Mouse (Mus musculus) telencephalon, adult 2 months (tissue): ENCODE data around the gene Gm10401.
"Not testable (repeated sequence)": the region's sequence is repeated elsewhere in the genome, so short reads cannot be mapped to it uniquely, and the experiment has no call there.

Experiments used
- DNase-seq: peaks from one replicate; pipeline ENCODE4 v3.0.0-alpha.2; 2011; ENCODE audit warnings: low read depth, low spot score

The Gm10401 gene

DNA sequence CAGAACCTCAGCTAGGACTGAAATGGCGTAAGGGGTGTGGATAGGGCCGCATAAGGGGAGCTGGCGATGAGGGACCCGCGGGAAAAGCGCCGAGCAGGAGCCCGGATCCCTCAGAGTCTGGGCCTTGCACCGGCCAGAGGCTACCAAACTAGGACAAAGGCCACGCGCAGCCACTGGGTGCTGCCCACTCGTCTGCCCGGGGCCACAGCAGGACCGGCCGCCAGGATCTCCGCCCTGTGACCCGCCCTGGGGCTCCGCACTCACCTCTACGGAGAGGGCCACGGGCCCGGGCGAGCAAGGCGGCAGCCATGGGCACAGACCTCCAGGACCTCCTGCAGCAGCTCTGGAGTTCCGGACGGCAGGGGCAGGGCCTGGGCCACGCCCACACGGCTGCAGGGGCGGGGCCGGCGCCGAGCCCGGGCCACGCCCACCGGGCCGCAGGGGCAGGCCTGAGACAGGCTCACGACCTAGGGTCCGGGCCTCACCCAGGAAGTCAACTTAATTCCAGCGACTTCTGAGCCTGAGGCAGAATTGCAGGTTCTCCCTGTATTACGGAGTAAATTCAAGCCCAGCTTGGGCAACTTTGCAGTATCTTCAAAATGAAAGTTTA lies 21.0 kb upstream of the Gm10401 start, which contains the start of gene Acads:
Gene Acads, minus strand, starts transcription at position 386 of the 610 bp plus-strand sequence.
- DNase-seq: no peak

DNA sequence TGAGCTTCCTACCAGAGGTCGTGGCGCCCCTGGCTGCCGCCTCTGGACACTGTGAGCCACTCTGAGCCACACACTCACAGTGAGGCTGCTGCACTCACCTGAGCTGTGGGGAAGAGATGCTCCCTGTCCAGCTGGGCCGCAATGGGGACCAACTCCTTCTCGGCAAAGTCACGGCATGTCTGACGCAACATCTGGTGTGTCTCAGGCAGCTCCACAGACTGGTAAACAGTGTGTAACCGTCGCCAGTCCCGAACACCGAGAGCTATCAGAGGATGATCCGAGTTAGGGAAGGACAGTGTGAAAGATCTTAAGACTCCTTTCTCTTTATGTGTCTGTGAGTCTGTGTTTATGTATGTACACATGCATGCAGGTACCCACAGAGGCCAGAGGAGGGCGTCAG lies 19.4 kb upstream of the Gm10401 start:
- no peak for DNase-seq

- DNase-seq: no peak
Measured at GRCm38 (mm10) chr5:115116426-115116825, 18.3 kb upstream of the Gm10401 start.

GRCm38 (mm10) chr5:115114501-115114900 lies 16.4 kb upstream of the Gm10401 start:
- no peak for DNase-seq

- DNase-seq: no peak
Measured at GRCm38 (mm10) chr5:115113244-115113643, 15.1 kb upstream of the Gm10401 start.

- DNase-seq: no peak
Measured at GRCm38 (mm10) chr5:115111156-115111555, 13.1 kb upstream of the Gm10401 start.

GRCm38 (mm10) chr5:115103253-115103652 lies 5.2 kb upstream of the Gm10401 start:
- DNase-seq: not testable (repeated sequence)

- no peak for DNase-seq
Measured at GRCm38 (mm10) chr5:115102231-115102630, 4.1 kb upstream of the Gm10401 start.

DNA sequence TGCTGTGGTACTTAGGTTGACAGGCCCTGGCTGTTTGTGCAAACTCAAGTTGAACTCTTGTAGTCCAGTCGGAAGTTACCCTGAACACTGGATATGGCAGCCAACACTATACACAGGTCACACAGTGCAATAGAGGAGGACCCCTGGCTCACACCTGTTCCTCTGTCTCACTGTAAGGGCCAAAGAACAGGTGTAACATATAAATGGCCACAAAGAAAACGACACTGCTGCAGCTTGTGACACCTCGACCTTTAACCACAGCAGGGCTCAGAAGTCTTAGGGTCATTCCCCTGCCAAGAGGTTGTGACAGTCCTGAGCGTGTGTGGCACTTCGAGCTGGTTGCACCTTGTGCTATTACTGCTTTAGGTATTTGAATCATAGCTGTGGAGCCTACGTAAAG lies 2.4 kb upstream of the Gm10401 start:
- no peak for DNase-seq

GRCm38 (mm10) chr5:115099991-115100390 lies 1.9 kb upstream of the Gm10401 start:
- no peak for DNase-seq

- no peak for DNase-seq
Measured at GRCm38 (mm10) chr5:115099530-115099929, 1.4 kb upstream of the Gm10401 start.

DNA sequence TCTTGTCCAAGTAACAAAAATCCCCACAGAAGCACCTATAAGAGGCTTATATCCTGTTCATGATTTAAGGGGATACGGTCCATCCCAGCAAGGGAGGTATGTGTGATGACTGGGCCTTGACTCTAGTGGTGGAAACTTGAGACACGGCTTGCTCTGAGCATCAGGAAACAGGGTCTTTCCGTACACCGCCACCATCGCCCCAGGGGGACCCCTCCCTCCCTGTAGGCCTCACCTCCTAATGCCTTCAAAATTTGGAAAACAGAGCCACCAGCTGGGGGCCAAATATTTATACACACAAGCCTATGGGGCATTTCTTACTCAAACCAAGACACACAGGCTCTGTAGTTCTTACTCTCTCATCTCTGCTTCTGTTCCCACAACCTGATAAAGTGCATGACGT lies 6.3 kb downstream of the Gm10401 start:
- no peak for DNase-seq

DNA sequence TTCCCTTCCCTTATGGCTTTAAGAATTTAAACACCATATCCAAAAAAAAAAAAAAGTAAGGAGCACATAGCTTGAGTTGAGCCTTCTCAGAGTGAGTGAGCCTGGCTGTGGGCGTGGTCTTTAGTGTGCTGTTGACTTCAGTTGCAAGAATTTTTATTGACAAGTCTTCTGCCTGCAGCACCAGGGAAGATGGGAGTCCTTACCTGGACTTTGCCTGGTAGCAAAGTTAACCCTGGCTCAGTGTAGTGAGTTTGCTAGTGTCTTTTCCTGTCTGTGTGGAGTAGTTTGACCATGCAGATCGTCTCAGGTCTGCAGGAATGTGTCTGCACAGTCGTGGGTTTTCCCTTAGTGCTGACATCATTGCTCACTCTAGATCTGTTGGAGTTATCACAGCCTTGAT lies 7.1 kb downstream of the Gm10401 start:
- no peak for DNase-seq

- DNase-seq: no peak
Measured at GRCm38 (mm10) chr5:115089592-115090268, 8.4 kb downstream of the Gm10401 start.

GRCm38 (mm10) chr5:115085675-115086074 lies 12.4 kb downstream of the Gm10401 start:
- no peak for DNase-seq

DNA sequence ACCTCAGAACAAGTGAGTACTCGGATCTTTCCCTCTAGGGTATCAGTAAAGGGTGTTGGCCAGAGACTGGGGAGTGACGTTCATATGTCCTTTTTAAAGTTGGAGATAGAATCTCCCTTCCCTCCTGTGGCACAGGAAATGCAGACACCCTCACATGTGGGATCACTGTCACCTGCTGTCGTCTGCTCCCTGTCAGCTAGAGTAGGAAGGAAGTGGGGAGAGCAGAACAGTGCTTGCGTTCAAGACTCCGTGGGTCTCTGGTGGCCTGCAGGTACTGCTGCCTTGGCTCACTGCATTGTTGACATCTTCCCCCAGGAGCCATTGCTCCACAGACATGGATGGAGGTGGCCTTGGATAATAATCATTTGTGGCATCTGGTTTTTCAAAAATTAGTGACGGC lies 14.6 kb downstream of the Gm10401 start:
- no peak for DNase-seq

DNA sequence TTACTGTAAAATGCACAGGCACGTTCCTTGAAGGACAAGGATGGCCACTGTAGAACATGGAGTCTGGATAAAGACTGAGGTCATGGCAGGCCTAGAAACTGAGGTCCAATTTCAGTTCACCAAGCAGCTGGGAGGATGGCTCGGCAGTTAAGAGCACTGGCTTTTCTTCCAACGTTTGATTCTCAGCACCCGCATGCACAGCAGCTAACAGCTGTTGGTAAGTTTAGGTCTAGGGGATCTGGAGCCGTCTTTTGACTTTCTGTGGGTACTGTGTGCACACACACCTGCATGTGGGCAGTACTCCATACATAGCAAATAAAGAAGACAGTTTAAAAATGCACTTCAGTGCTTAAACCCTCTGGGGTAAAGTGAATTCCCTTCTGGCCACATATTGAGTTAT lies 16.5 kb downstream of the Gm10401 start:
- DNase-seq: no peak

DNA sequence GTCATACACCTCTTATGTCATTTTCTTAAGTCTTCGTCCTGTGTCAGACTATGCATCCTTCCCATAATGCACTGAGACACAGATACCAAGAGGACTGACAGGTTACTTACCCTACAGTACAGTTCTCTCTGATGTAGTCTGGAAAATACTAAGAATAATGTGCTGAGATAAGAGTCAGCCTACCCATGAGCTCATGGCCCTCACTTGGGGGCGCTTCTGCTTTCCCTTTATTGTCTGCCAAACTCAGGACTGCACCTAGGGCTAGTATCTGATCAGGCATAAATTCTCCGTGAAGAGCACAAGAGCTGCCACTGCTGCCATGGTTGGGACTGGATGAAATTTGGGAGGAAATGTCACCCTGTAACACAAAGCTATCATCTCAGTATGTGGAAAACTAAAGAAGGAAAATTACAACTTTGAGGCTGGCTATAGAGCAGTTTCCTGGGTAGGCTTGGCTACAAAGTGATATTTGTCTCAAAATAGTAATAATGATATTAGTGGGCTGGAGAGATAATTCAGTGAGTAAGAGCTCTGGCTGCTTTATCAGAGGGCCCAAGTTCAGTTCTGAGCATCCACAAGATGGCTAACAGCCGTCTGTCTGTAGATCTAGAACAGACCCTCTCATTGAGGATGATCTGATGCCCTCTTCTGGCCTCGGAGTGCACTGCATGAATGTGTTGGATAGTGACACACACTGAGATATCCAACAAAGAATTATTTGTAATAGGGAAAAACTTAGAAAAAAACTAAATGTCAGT lies 21.8 kb downstream of the Gm10401 start:
- DNase-seq: no peak

DNA sequence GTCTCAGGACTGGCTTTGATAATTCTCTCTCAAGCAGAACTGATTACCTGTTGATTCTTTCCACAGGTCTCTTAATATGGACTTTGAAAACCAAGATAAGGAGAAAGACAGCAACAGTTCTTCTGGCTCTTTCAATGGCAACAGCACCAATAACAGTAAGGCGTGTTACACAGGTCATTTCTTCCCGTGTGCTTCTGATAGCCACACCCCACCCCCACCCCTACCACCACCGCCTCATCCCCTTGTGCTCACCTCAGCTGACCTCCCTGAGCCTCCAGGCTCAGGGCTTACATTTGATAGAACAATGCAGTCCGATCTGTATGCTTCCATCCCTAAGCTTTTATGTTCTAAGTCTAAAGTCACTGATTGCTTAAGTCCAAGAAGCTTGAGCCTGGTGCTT lies 23.3 kb downstream of the Gm10401 start:
- no peak for DNase-seq

DNA sequence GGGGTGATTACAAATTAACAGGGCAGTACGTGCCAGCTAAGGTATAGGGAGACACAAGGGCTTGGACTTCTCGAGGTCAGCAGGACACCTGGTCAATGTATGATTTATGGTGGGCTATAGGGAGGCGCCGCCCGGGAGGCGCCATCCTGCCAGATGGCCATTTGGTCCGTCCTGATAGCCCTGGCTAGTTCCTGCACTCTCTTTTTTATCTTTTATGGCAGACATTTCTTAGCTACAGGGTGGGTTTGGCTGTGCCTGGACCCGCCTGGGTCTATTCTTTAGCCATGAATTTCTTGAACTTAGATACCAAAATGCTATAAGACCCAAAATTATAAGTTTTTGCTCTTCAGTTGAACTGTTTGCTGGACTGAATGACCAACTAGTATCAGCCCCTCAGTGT lies 24.8 kb downstream of the Gm10401 start:
- DNase-seq: not testable (repeated sequence)

DNA sequence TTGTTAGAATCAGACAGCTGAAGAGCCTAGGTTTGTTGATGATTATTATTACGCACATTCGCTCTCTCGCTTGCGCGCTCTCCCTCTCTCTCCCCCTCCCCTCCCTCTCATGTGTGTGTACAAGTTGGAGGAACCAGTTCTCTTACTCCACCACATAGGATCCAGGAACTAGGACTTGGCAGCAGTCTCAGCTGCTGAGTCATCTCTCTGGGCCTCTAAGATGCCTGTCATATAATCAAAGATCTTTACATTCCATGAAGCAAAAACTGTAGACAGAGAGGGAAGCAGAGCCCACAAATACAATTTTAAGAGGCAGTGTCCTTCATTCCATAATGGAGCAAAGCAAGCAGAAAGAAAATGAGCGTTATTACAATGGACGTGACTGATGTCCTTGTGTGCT lies 26.0 kb downstream of the Gm10401 start:
- peak; percentile 71 for DNase-seq

GRCm38 (mm10) chr5:115071096-115071901 lies 26.8 kb downstream of the Gm10401 start:
- no peak for DNase-seq
